Mouse (Mus musculus): ENCODE measurements around the gene Mau2. TPM values are rescaled to one million over a fixed set of nuclear protein-coding genes. Genes with fewer than 3 reads are reported as not detected.
A peak's percentile ranks its signal among the peaks of the same experiment; 100 is the strongest.

Gene Mau2
- total and polyA plus RNA-seq, 2 experiments from 2014 or later: 56.6 to 130 TPM

DNA sequence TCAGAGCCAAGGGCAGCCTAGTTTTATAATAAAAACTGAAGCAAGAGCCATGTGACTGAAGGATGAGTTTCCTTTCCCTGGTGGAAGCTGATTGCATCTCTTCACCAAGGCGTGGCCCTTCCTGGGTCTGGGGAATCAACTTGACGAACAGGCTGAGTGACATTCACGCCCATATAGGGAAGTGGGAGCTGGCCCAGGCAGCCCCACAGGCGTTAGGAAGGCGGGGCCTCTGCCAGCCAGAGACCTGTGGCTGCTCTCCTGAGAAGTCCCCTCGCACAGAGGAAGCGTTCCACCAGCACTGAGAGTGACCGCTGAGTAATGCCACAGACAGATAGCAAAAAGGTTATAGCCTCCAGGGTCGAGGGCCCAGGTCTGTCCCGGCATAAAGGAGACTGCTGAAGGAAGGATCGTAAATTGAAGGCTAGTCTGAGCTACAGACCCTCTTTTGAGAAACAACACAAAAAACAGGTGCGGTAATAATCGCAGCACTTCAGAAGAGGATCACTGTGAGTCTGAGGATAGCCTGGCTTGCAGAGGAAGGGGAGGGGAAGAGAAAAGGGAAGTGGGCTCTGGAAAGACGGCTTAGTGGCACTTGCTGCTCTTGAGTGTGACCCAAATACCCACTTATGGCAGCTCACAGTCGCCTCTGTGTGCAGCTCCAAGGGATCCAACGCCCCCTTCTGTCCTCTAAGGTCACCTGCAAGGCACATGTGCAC is 41.2 kb downstream of the Mau2 start:
- H3K36me3 ChIP-seq (ENCODE audit: insufficient read depth, low read length): no peaks in the 10 kb centered on the region
- H3K4me1 ChIP-seq (ENCODE audit: insufficient read depth, low read length): no peaks in the 10 kb centered on the region
- H3K9me3 ChIP-seq (ENCODE audit: low read length): no peaks in the 10 kb centered on the region
- peak overlapping the region; percentile 10; the same call in 1 of the 2 replicates for H3K4me2 ChIP-seq (ENCODE audit: low read depth, low read length, poor library complexity, severe bottlenecking)
- H3K27ac ChIP-seq (ENCODE audit: low read depth, low read length): no peak overlapping the region
- no peak overlapping the region for H3K4me3 ChIP-seq (ENCODE audit: low read depth, low read length)
- DNase-seq (ENCODE audit: low spot score): peak; percentile 52
- H3K27me3 ChIP-seq (ENCODE audit: insufficient read depth, low read length): no peaks in the 10 kb centered on the region
- WGBS: 7% methylated on average over 16 of the region's 16 CpGs
- ATAC-seq (ENCODE audit: low FRiP score): no peak
- TF ChIP-seq CTCF (IDR thresholded peaks at IDR 0.05): peak; percentile 62
- H3K9ac ChIP-seq (replicated peaks; ENCODE audit: low read length, poor library complexity, severe bottlenecking): no peak overlapping the region

GRCm38 (mm10) chr8:70000226-70000625 is 42.3 kb downstream of the Mau2 start:
- Histone ChIP-seq H3K9me3 (ENCODE audit: low read length) (no peaks in the 10 kb centered on the region), H3K27ac (ENCODE audit: low read depth, low read length) (no peak overlapping the region), H3K9ac (replicated peaks; ENCODE audit: low read length, poor library complexity, severe bottlenecking) (no peak overlapping the region), H3K4me1 (ENCODE audit: insufficient read depth, low read length) (no peaks in the 10 kb centered on the region), H3K36me3 (ENCODE audit: insufficient read depth, low read length) (no peaks in the 10 kb centered on the region), H3K4me2 (ENCODE audit: low read depth, low read length, poor library complexity, severe bottlenecking) (no peak overlapping the region), H3K27me3 (ENCODE audit: insufficient read depth, low read length) (no peaks in the 10 kb centered on the region), H3K4me3 (ENCODE audit: low read depth, low read length) (no peak overlapping the region)
- DNase-seq (ENCODE audit: low spot score) (no peak), ATAC-seq (ENCODE audit: low FRiP score) (no peak)
- TF ChIP-seq CTCF (IDR thresholded peaks at IDR 0.05): no peak
- 91% methylated on average over 2 of the region's 2 CpGs for WGBS

DNA sequence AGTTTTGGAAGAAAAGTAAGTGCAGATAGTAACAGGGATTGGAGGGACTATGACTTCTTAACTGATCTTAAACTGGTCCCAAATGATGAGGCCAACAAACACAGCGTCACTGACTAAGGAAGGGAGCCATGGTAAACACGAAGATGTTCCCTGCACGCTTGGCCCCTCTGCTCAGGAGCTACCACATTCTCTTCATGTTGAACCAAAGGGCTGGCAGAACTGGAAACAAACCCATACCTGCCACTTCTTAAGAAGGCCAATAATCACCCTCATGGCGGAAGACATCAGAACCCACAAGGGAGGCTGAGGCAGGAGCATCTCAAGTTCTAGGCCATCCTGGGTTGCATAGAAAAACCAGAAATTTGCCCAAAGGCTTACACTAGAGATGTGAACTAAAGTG is 43.3 kb downstream of the Mau2 start:
- H3K4me2 ChIP-seq (ENCODE audit: low read depth, low read length, poor library complexity, severe bottlenecking): no peak overlapping the region
- no peaks in the 10 kb centered on the region for H3K4me1 ChIP-seq (ENCODE audit: insufficient read depth, low read length)
- H3K36me3 ChIP-seq (ENCODE audit: insufficient read depth, low read length): no peaks in the 10 kb centered on the region
- H3K4me3 ChIP-seq (ENCODE audit: low read depth, low read length): no peak overlapping the region
- H3K27ac ChIP-seq (ENCODE audit: low read depth, low read length): no peak overlapping the region
- DNase-seq (ENCODE audit: low spot score) (no peak), ATAC-seq (ENCODE audit: low FRiP score) (no peak)
- WGBS: 92% methylated on average over 4 of the region's 4 CpGs
- no peak overlapping the region for H3K9ac ChIP-seq (replicated peaks; ENCODE audit: low read length, poor library complexity, severe bottlenecking)
- no peaks in the 10 kb centered on the region for H3K9me3 ChIP-seq (ENCODE audit: low read length)
- no peak for TF ChIP-seq CTCF (IDR thresholded peaks at IDR 0.05)
- H3K27me3 ChIP-seq (ENCODE audit: insufficient read depth, low read length): no peaks in the 10 kb centered on the region

GRCm38 (mm10) chr8:69998706-69999105 is 43.8 kb downstream of the Mau2 start:
- Histone ChIP-seq H3K9me3 (ENCODE audit: low read length) (no peaks in the 10 kb centered on the region), H3K27ac (ENCODE audit: low read depth, low read length) (no peak overlapping the region), H3K36me3 (ENCODE audit: insufficient read depth, low read length) (no peaks in the 10 kb centered on the region), H3K4me3 (ENCODE audit: low read depth, low read length) (no peak overlapping the region), H3K27me3 (ENCODE audit: insufficient read depth, low read length) (no peaks in the 10 kb centered on the region), H3K9ac (replicated peaks; ENCODE audit: low read length, poor library complexity, severe bottlenecking) (no peak overlapping the region), H3K4me2 (ENCODE audit: low read depth, low read length, poor library complexity, severe bottlenecking) (no peak overlapping the region), H3K4me1 (ENCODE audit: insufficient read depth, low read length) (no peaks in the 10 kb centered on the region)
- DNase-seq (ENCODE audit: low spot score) (no peak), ATAC-seq (ENCODE audit: low FRiP score) (no peak)
- WGBS: 94% methylated on average over 3 of the region's 3 CpGs
- TF ChIP-seq CTCF (IDR thresholded peaks at IDR 0.05): no peak

DNA sequence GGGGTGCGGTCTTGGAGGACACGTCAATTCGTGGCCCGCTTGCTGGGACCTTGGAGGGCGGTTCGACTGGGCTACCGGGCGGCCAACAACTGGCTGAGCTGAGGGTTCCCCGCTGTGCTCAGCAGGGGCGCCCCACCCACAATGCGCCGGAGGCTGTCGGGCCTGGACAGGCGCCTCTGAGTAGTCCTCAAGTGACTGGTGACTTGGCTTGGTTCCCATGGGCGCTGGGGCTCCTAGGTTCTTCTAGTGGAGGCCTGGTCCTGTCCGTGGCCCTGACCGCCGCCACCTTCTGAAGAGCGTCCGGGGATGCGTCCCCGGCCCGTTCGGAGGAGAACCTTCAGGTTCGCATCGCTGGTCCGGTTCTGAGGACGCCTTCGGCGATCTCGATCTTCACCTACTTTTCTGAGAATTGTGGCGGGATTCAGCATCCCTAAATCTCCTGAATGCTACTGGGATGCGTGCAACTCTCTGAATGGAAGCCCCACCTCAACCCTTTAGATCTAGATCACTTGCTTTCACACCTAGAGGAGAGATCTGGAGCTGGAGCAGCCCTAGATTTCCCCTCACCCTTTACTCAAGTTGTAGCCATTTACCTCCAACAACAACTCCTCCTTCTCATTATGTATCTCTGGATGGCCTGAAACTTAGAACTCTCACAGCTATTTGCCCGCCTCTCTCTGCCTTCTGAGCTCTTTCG is 45.8 kb downstream of the Mau2 start:
- no peak for TF ChIP-seq CTCF (IDR thresholded peaks at IDR 0.05)
- no peaks in the 10 kb centered on the region for H3K9me3 ChIP-seq (ENCODE audit: low read length)
- peak overlapping the region; percentile 92 for H3K4me3 ChIP-seq (ENCODE audit: low read depth, low read length)
- H3K4me2 ChIP-seq (ENCODE audit: low read depth, low read length, poor library complexity, severe bottlenecking): peak overlapping the region; percentile 83
- ATAC-seq (ENCODE audit: low FRiP score) (no peak), DNase-seq (ENCODE audit: low spot score) (no peak)
- peak overlapping the region; percentile 75 for H3K27ac ChIP-seq (ENCODE audit: low read depth, low read length)
- H3K9ac ChIP-seq (replicated peaks; ENCODE audit: low read length, poor library complexity, severe bottlenecking): peak overlapping the region; percentile 72
- no peaks in the 10 kb centered on the region for H3K36me3 ChIP-seq (ENCODE audit: insufficient read depth, low read length)
- no peaks in the 10 kb centered on the region for H3K4me1 ChIP-seq (ENCODE audit: insufficient read depth, low read length)
- WGBS: 2% methylated on average over 35 of the region's 35 CpGs
- H3K27me3 ChIP-seq (ENCODE audit: insufficient read depth, low read length): no peaks in the 10 kb centered on the region

All from midbrain, postnatal 0 days (tissue).